Mouse (Mus musculus) kidney, adult 8-10 months (tissue): ENCODE measurements at regions not wholly inside any gene's neighbourhood (a gene's known extent, or its start where the extent isn't known, plus 50 kb on each side); places are given as distances from the start of the nearest gene placed in this dataset.

Source experiments
- DNase-seq, 2 experiments: peaks; one replicate each; pipeline ENCODE4 v3.0.0; 2022

- no peak for DNase-seq
Observed at GRCm38 (mm10) chr7:115084711-115085380, 341.4 kb downstream of the Insc start.

- DNase-seq = no peak
Observed at GRCm38 (mm10) chr7:115086542-115087448, 343.3 kb downstream of the Insc start.

GRCm38 (mm10) chr7:115092481-115093050 lies 349.1 kb downstream of the Insc start:
- DNase-seq = no peak

- no peak for DNase-seq
Observed at GRCm38 (mm10) chr7:115106041-115106440, 362.5 kb downstream of the Insc start.

GRCm38 (mm10) chr7:115112282-115112681 lies 368.8 kb downstream of the Insc start:
- no peak for DNase-seq

GRCm38 (mm10) chr7:115123283-115123682 lies 379.8 kb downstream of the Insc start:
- no peak for DNase-seq

GRCm38 (mm10) chr7:115129001-115129400 lies 385.5 kb downstream of the Insc start:
- no peak for DNase-seq

- DNase-seq = no peak
Observed at GRCm38 (mm10) chr7:115131259-115131969, 387.9 kb downstream of the Insc start.

- DNase-seq = no peak
Observed at GRCm38 (mm10) chr7:115131970-115132551, 388.6 kb downstream of the Insc start.

- DNase-seq = no peak
Observed at GRCm38 (mm10) chr7:115132595-115132994, 389.1 kb downstream of the Insc start.

- DNase-seq = no peak
Observed at GRCm38 (mm10) chr7:115134926-115135575, 391.6 kb downstream of the Insc start.

- peak in 1 of 2 experiments; percentile 57 for DNase-seq
Observed at GRCm38 (mm10) chr7:115140286-115140685, 396.8 kb downstream of the Insc start.

- no peak for DNase-seq
Observed at GRCm38 (mm10) chr7:115142163-115142562, 398.7 kb downstream of the Insc start.

- DNase-seq = no peak
Observed at GRCm38 (mm10) chr7:115144947-115145346, 401.5 kb downstream of the Insc start.

GRCm38 (mm10) chr7:115147352-115147977 lies 404.0 kb downstream of the Insc start:
- no peak for DNase-seq

GRCm38 (mm10) chr7:115153291-115153690 lies 409.8 kb downstream of the Insc start:
- DNase-seq = no peak

- no peak for DNase-seq
Observed at GRCm38 (mm10) chr7:115153764-115154509, 410.4 kb downstream of the Insc start.

GRCm38 (mm10) chr7:115170023-115170422 lies 426.5 kb downstream of the Insc start:
- DNase-seq = no peak

GRCm38 (mm10) chr7:115170439-115170838 lies 426.9 kb downstream of the Insc start:
- no peak for DNase-seq

GRCm38 (mm10) chr7:115192482-115192881 lies 449.0 kb downstream of the Insc start:
- DNase-seq = no peak
